Mouse (Mus musculus) G1E-ER4 (cell line): ENCODE data around the gene Kcnip2. TPM values are rescaled to one million over a fixed set of nuclear protein-coding genes. Genes with fewer than 3 reads are reported as not detected.

ENCODE experiments used
- GATA1 ChIP-seq: IDR thresholded peaks from one replicate; pipeline ENCODE4 v1.8.0; 2012; ENCODE audit warnings: low read length, inconsistent platforms
- polyA plus RNA-seq: library from polyadenylated mRNA; stranded (reverse); fragments of >175 nt; gene quantifications from 2 replicates; pipeline ENCODE4 v1.2.3, GENCODE M21; 2012

The Kcnip2 gene
- polyA plus RNA-seq, 1 experiment = not detected

- no peak for TF ChIP-seq GATA1
Measured at GRCm38 (mm10) chr19:45794718-45795117, 21.1 kb downstream of the Kcnip2 start.

DNA sequence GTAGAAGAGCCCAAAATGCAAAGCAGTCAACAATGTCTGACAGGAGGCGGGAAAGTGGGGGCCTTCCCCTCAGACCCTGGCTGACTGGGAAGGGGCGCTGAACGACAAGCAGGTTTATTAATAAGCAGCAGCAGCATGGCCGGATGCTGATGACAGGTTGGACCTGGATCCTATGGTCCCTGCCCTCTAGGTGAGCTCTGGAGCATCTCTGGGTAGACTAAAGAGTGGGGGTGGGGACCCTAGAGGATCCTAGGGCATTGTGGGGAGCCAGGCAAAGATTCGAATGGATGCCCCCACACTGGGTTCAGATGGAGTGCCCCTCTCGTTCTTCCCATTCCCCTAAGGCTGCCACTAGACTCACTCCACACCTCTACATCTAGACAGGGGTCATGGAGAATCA is 23.5 kb downstream of the Kcnip2 start:
- TF ChIP-seq GATA1 = no peak

- no peak for TF ChIP-seq GATA1
Measured at GRCm38 (mm10) chr19:45789888-45790874, 25.7 kb downstream of the Kcnip2 start.

DNA sequence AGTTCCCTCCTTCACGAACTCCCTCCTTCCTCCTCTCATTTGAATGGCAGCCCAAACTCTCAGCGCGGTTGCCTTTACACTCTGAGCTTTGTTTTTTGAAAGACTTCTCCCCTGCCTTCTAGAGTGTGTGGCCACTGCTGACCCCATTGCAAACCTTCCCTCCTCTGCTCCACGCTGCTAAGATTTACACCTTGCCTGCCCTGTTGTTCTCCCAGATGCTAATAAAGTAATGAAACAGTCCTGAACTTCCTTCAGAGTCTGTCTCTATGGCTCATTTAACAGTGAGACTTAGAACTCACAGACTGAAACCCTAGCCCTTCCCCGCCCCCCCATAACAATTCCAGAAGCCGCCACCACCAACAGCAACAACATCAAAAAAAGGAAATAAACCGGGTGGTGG is 26.5 kb downstream of the Kcnip2 start:
- TF ChIP-seq GATA1 = no peak

GRCm38 (mm10) chr19:45788337-45788736 is 27.5 kb downstream of the Kcnip2 start:
- no peak for TF ChIP-seq GATA1

DNA sequence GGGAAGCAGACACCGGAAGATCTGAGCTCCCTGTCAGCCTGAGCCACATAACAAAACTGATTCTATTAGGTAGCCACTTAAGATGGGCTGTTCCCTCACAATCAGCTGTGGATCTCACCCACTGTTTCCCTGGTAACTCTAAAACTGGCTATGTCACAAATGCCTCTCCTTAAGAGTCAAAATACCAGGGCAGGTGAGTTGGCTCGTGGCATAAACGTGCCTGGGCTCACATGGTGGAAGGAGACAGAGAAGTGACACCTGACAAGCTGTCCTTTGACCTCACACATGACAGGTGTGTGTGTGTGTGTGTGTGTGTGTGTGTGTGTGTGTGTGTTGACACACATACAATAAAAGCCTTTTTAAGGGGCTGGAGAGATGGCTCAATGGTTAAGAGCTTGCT is 28.4 kb downstream of the Kcnip2 start:
- TF ChIP-seq GATA1 = no peak

DNA sequence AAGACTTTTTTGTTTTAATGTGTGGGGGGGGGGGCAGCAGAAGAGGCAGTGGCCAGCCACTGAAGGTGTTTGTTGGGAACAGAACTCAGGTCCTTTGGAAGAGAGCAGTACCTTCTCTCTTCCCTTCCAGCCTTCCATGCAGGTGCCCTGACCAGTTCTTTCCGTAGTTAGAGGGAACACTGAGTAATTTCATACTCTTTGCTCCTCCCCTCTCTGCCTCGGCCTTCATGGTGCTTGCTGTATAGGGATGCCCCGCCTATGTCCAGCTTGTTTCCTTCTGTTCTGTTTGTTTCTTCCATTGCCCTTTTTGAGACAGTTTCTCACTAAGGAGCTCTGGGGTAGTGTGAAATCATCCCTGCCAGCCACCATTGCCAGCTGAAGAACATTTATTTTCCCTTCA is 30.4 kb downstream of the Kcnip2 start:
- no peak for TF ChIP-seq GATA1

- no peak for TF ChIP-seq GATA1
Measured at GRCm38 (mm10) chr19:45783933-45784576, 31.8 kb downstream of the Kcnip2 start.

DNA sequence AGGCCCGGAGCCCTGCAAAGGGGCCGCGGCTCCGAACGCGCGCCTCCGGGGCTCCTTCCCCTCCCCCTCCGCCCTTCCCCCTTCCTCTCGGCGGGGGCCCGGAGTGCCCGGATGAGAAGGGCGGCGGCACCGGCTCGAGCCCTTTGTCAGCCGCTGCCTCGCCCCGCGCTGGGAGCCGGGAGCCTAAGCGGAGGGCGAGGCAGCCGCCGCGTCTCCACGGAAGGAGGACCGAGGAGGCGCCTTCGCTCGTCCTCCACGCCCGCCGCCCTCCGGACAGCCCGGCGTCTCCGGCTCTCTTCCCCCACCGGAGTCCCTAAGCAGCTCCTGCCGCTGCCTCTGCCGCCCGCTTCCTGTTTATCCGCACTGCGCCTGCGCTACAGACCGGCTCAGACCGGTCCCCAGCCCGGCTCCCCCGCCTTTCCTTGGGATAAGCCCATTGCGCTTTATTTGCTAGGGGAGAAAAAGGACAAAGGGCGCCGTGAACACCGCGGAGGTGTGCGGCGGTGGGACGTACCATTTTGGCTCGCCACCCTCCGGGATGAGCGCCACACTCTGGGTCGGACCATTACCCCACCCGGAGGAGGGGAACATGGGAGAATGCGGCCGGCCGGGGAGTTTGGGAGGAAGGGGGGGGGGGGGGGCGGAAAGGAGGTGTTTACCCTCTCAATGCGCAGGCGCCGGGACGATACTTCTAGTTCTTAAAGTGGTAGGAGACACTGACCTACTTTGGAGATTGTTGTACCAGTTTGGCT is 32.5 kb downstream of the Kcnip2 start, which contains the start of gene Mgea5:
TSS of gene Mgea5 (minus strand) at position 657 of the 752 bp plus-strand sequence.
- TF ChIP-seq GATA1 = no peak

- no peak for TF ChIP-seq GATA1
Measured at GRCm38 (mm10) chr19:45782315-45783001, 33.4 kb downstream of the Kcnip2 start.

DNA sequence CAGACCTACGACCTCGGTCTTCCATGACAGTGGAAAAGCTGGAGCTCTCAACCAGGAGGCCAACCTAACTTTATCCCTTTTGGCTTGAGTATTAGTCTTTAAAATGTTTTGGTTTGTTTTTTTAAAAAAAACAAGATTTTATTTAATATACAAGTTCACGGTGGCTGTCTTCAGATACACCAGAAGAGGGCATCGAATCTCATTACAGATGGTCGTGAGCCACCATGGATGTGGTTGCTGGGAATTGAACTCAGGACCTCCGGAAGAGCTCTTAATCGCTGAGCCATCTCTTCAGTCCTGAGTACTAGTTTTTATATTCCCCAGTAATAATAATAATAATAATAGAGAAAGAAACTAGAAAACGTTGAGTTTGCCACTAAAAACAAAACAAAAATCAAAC is 34.2 kb downstream of the Kcnip2 start:
- TF ChIP-seq GATA1 = no peak

- no peak for TF ChIP-seq GATA1
Measured at GRCm38 (mm10) chr19:45780350-45780915, 35.4 kb downstream of the Kcnip2 start.

- no peak for TF ChIP-seq GATA1
Measured at GRCm38 (mm10) chr19:45775486-45775885, 40.4 kb downstream of the Kcnip2 start.

GRCm38 (mm10) chr19:45771501-45771900 is 44.4 kb downstream of the Kcnip2 start:
- no peak for TF ChIP-seq GATA1

GRCm38 (mm10) chr19:45760810-45761209 is 55.1 kb downstream of the Kcnip2 start:
- no peak for TF ChIP-seq GATA1

DNA sequence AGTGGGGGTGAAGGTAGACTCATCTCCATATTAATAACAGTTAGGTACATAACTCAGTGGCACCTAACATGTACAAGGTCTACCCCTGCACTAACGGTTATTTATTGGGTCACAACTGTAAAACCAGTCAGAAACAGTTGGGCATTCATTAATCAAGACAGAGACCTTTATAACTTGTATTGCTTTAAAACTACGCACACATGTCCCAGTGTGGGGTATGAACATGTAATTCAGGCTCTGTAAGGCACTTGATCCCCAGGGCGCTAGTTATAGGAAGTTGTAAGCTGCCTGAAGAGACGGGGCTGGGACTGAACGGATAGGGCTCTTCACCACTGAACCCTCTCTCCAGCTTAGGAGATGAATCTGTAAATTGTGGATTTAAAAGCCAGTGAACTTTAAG is 57.2 kb downstream of the Kcnip2 start:
- TF ChIP-seq GATA1 = no peak
